Mouse (Mus musculus): Measurements from ENCODE around the gene Ugt1a5. TPM values are rescaled to one million over a fixed set of nuclear protein-coding genes. Genes with fewer than 3 reads are reported as not detected.

The Ugt1a5 gene
- polyA plus RNA-seq, 1 experiment from 2014 or later, result not detected

GRCm38 (mm10) chr1:88230981-88231802 lies 65.4 kb downstream of the Ugt1a5 start:
- no peak overlapping the region for H3K4me2 ChIP-seq (ENCODE audit: low read length)
- H3K27me3 ChIP-seq (ENCODE audit: control insufficient read depth, insufficient read depth, low read length), result no peaks in the 10 kb centered on the region
- ATAC-seq (ENCODE audit: insufficient number of reproducible peaks, insufficient read depth, low FRiP score, low read depth), result no peak
- H3K4me1 ChIP-seq (ENCODE audit: control insufficient read depth in 2 of 2, insufficient read depth in 2 of 2, low read length in 2 of 2), result no peaks in the 10 kb centered on the region
- no peak overlapping the region for H3K27ac ChIP-seq (replicated peaks in 1 of 2; ENCODE audit: control insufficient read depth in 1 of 2, insufficient read depth in 1 of 2, low read depth in 2 of 2, low read length in 2 of 2)
- H3K9ac ChIP-seq (ENCODE audit: low read length), result no peak overlapping the region
- 65% methylated on average over 6 of the region's 6 CpGs for WGBS
- peaks cover 100% of the 10 kb centered on the region for H3K9me3 ChIP-seq (ENCODE audit: control insufficient read depth, low read length)
- no peak overlapping the region for H3K4me3 ChIP-seq (ENCODE audit: control insufficient read depth in 1 of 2, insufficient read depth in 1 of 2, low read depth in 1 of 2, low read length in 2 of 2)
- H3K36me3 ChIP-seq (ENCODE audit: control insufficient read depth, insufficient read depth, low read length), result no peaks in the 10 kb centered on the region

- no peak for ATAC-seq (ENCODE audit: insufficient number of reproducible peaks, insufficient read depth, low FRiP score, low read depth)
- Histone ChIP-seq H3K4me1 (ENCODE audit: control insufficient read depth in 2 of 2, insufficient read depth in 2 of 2, low read length in 2 of 2) (no peaks in the 10 kb centered on the region), H3K27me3 (ENCODE audit: control insufficient read depth, insufficient read depth, low read length) (no peaks in the 10 kb centered on the region), H3K36me3 (ENCODE audit: control insufficient read depth, insufficient read depth, low read length) (no peaks in the 10 kb centered on the region), H3K4me3 (ENCODE audit: control insufficient read depth in 1 of 2, insufficient read depth in 1 of 2, low read depth in 1 of 2, low read length in 2 of 2) (no peak overlapping the region), H3K27ac (replicated peaks in 1 of 2; ENCODE audit: control insufficient read depth in 1 of 2, insufficient read depth in 1 of 2, low read depth in 2 of 2, low read length in 2 of 2) (no peak overlapping the region), H3K9me3 (ENCODE audit: control insufficient read depth, low read length) (peaks cover 98% of the 10 kb centered on the region), H3K9ac (ENCODE audit: low read length) (no peak overlapping the region), H3K4me2 (ENCODE audit: low read length) (no peak overlapping the region)
- WGBS, result 57% methylated on average over 7 of the region's 7 CpGs
These were observed 66.1 kb downstream of the Ugt1a5 start for GRCm38 (mm10) chr1:88231803-88232499.

DNA sequence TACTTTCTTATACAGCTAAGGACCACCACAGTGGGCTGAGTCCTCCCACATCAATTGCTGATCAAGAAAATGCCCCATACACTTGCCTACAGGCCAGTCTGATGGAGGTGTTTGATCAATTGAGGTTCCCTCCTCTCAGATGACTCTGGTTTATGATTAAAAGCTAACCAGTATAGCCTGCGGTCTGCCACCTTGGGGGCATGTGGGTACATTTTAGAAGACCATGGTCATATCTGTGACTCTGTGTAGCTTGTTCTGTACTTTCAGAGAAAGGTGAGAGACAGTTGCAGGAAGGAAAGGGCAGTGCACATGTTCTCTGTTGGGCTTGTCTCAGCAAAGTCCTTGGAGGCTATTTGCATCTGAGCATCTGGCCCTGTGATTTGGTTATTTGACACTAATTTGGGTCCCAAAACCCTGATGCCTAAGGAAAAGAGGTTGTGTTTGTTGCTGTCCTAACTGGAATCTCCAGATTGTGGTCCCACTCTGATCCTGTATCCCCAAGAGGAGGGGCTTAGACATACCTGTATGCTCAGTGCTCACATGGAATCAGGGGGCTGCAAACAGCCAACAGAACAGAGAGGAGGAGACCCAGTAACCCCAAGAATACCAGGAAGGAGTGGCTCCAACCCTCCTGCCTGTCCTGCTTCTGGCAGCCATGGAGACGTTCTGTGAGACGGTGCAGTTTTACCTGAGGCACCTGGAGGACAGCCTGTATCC lies 67.0 kb downstream of the Ugt1a5 start:
- ATAC-seq (ENCODE audit: insufficient number of reproducible peaks, insufficient read depth, low FRiP score, low read depth), result no peak
- 53% methylated on average over 3 of the region's 3 CpGs for WGBS
- Histone ChIP-seq H3K9me3 (ENCODE audit: control insufficient read depth, low read length) (peaks cover 98% of the 10 kb centered on the region), H3K9ac (ENCODE audit: low read length) (no peak overlapping the region), H3K27me3 (ENCODE audit: control insufficient read depth, insufficient read depth, low read length) (no peaks in the 10 kb centered on the region), H3K27ac (replicated peaks in 1 of 2; ENCODE audit: control insufficient read depth in 1 of 2, insufficient read depth in 1 of 2, low read depth in 2 of 2, low read length in 2 of 2) (no peak overlapping the region), H3K36me3 (ENCODE audit: control insufficient read depth, insufficient read depth, low read length) (no peaks in the 10 kb centered on the region), H3K4me1 (ENCODE audit: control insufficient read depth in 2 of 2, insufficient read depth in 2 of 2, low read length in 2 of 2) (no peaks in the 10 kb centered on the region), H3K4me2 (ENCODE audit: low read length) (no peak overlapping the region), H3K4me3 (ENCODE audit: control insufficient read depth in 1 of 2, insufficient read depth in 1 of 2, low read depth in 1 of 2, low read length in 2 of 2) (no peak overlapping the region)

DNA sequence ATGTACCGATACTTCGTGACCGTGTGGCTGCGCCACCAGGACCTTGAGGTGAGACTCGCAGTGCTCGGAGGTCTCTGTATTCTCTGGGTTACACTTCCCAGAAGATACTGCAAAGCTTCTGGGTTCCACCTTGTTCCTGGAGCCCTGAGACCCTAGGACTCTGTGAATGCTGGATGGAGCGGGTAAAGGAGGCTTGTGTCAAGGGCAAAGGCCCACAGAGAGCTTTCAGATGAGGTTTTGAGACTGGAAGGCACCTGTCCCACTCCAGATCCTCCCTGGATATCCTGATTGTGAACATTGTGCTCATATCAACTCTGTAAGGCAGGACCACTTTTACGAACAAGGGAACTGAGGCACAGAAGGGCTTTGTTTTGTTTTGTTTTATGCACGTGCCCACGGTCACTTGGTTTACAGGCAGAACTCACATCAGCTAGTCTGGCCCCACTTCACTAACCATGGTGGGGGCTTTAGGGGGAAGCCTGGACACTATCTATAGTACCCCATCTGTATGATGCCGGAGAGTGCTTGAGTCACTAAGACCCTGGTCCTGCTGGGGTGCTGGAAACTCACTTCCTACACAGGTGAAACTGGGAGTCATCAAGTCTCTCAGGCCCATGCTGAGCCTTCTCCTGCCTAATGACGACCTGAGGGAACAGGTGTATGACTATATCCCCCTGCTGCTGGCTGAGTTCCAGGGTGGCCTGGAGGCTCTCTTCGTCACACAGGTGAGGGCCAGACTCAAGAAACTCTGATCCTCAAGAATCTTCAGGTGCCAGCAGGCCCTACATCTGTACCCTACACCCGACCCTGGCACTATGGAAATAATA lies 67.8 kb downstream of the Ugt1a5 start:
- Histone ChIP-seq H3K4me1 (ENCODE audit: control insufficient read depth in 2 of 2, insufficient read depth in 2 of 2, low read length in 2 of 2) (no peaks in the 10 kb centered on the region), H3K27me3 (ENCODE audit: control insufficient read depth, insufficient read depth, low read length) (no peaks in the 10 kb centered on the region), H3K9ac (ENCODE audit: low read length) (no peak overlapping the region), H3K27ac (replicated peaks in 1 of 2; ENCODE audit: control insufficient read depth in 1 of 2, insufficient read depth in 1 of 2, low read depth in 2 of 2, low read length in 2 of 2) (no peak overlapping the region), H3K4me3 (ENCODE audit: control insufficient read depth in 1 of 2, insufficient read depth in 1 of 2, low read depth in 1 of 2, low read length in 2 of 2) (no peak overlapping the region), H3K9me3 (ENCODE audit: control insufficient read depth, low read length) (peaks cover 98% of the 10 kb centered on the region), H3K36me3 (ENCODE audit: control insufficient read depth, insufficient read depth, low read length) (no peaks in the 10 kb centered on the region), H3K4me2 (ENCODE audit: low read length) (no peak overlapping the region)
- no peak for ATAC-seq (ENCODE audit: insufficient number of reproducible peaks, insufficient read depth, low FRiP score, low read depth)
- 62% methylated on average over 14 of the region's 14 CpGs for WGBS

GRCm38 (mm10) chr1:88234248-88234610 lies 68.4 kb downstream of the Ugt1a5 start:
- no peak overlapping the region for H3K4me2 ChIP-seq (ENCODE audit: low read length)
- H3K27ac ChIP-seq (replicated peaks in 1 of 2; ENCODE audit: control insufficient read depth in 1 of 2, insufficient read depth in 1 of 2, low read depth in 2 of 2, low read length in 2 of 2), result no peak overlapping the region
- H3K36me3 ChIP-seq (ENCODE audit: control insufficient read depth, insufficient read depth, low read length), result no peaks in the 10 kb centered on the region
- H3K9me3 ChIP-seq (ENCODE audit: control insufficient read depth, low read length), result peaks cover 98% of the 10 kb centered on the region
- no peak for ATAC-seq (ENCODE audit: insufficient number of reproducible peaks, insufficient read depth, low FRiP score, low read depth)
- WGBS, result 54% methylated on average over 4 of the region's 4 CpGs
- no peak overlapping the region for H3K4me3 ChIP-seq (ENCODE audit: control insufficient read depth in 1 of 2, insufficient read depth in 1 of 2, low read depth in 1 of 2, low read length in 2 of 2)
- H3K9ac ChIP-seq (ENCODE audit: low read length), result no peak overlapping the region
- H3K4me1 ChIP-seq (ENCODE audit: control insufficient read depth in 2 of 2, insufficient read depth in 2 of 2, low read length in 2 of 2), result no peaks in the 10 kb centered on the region
- no peaks in the 10 kb centered on the region for H3K27me3 ChIP-seq (ENCODE audit: control insufficient read depth, insufficient read depth, low read length)

- no peaks in the 10 kb centered on the region for H3K36me3 ChIP-seq (ENCODE audit: control insufficient read depth, insufficient read depth, low read length)
- no peak overlapping the region for H3K4me2 ChIP-seq (ENCODE audit: low read length)
- H3K9ac ChIP-seq (ENCODE audit: low read length), result no peak overlapping the region
- 38% methylated on average over 5 of the region's 5 CpGs for WGBS
- H3K4me3 ChIP-seq (ENCODE audit: control insufficient read depth in 1 of 2, insufficient read depth in 1 of 2, low read depth in 1 of 2, low read length in 2 of 2), result no peak overlapping the region
- no peaks in the 10 kb centered on the region for H3K4me1 ChIP-seq (ENCODE audit: control insufficient read depth in 2 of 2, insufficient read depth in 2 of 2, low read length in 2 of 2)
- peaks cover 98% of the 10 kb centered on the region for H3K9me3 ChIP-seq (ENCODE audit: control insufficient read depth, low read length)
- ATAC-seq (ENCODE audit: insufficient number of reproducible peaks, insufficient read depth, low FRiP score, low read depth), result no peak
- H3K27me3 ChIP-seq (ENCODE audit: control insufficient read depth, insufficient read depth, low read length), result no peaks in the 10 kb centered on the region
- no peak overlapping the region for H3K27ac ChIP-seq (replicated peaks in 1 of 2; ENCODE audit: control insufficient read depth in 1 of 2, insufficient read depth in 1 of 2, low read depth in 2 of 2, low read length in 2 of 2)
These were observed 68.8 kb downstream of the Ugt1a5 start for GRCm38 (mm10) chr1:88234646-88235045.

All from heart, embryonic 14.5 days (tissue).